17 mouse cellular contexts compared by ENCODE assay signal in genomic region chr6:8077572-8078146, GRCm38 (mm10).
DNase-seq lines count a peak whose midpoint lies in the region; ATAC-seq and TF ChIP-seq lines count a peak whose summit lies in the region.
"Had no signal": no experiment of that assay in that cellular context is flagged by ENCODE, and none has a peak within 500 bp of the region (broad histone marks: within the 10 kb centered on the region; RNA-seq: fewer than 3 reads in every experiment).

No protein-coding gene starts in this region.

- H3K27ac ChIP-seq in midbrain, embryonic 10.5 days (replicated peaks): no peak overlapping the region
- H3K27ac ChIP-seq in midbrain, postnatal 0 days (ENCODE audit: low read depth, low read length): no peak overlapping the region
- peak overlapping the region; percentile 2; the same call in 1 of the 2 replicates for H3K27ac ChIP-seq in embryonic facial prominence, embryonic 14.5 days (replicated peaks; ENCODE audit: low read depth, low read length)
- H3K27ac ChIP-seq: embryonic facial prominence, embryonic 13.5 days; forebrain, embryonic 13.5 days; heart, embryonic 13.5 days; liver, embryonic 14.5 days had no signal

- intact Hi-C loops in heart, postnatal 25 days (cut with DNase I): no loop called here
- intact Hi-C loops in heart, postnatal 36 days (cut with DNase I): no loop called here
- intact Hi-C loops in heart, postnatal 14 days (cut with DNase I): no loop called here

- TF ChIP-seq CTCF in midbrain, postnatal 0 days (IDR thresholded peaks at IDR 0.05): no peak

- H3K4me2 ChIP-seq in midbrain, postnatal 0 days (ENCODE audit: low read depth, low read length, poor library complexity, severe bottlenecking): no peak overlapping the region
- H3K4me2 ChIP-seq in embryonic facial prominence, embryonic 14.5 days (ENCODE audit: low read depth, low read length): no peak overlapping the region; the same call in 1 of the 2 replicates
- H3K4me2 ChIP-seq: embryonic facial prominence, embryonic 13.5 days; forebrain, embryonic 13.5 days; heart, embryonic 13.5 days had no signal

- H3K36me3 ChIP-seq in midbrain, embryonic 10.5 days: no peaks in the 10 kb centered on the region
- H3K36me3 ChIP-seq in midbrain, postnatal 0 days (ENCODE audit: insufficient read depth, low read length): no peaks in the 10 kb centered on the region
- no peaks in the 10 kb centered on the region for H3K36me3 ChIP-seq in embryonic facial prominence, embryonic 14.5 days (ENCODE audit: control insufficient read depth, insufficient read depth, low read length)
- H3K36me3 ChIP-seq: embryonic facial prominence, embryonic 13.5 days; heart, embryonic 13.5 days had no signal

- H3K9ac ChIP-seq in midbrain, postnatal 0 days (replicated peaks; ENCODE audit: low read length, poor library complexity, severe bottlenecking): no peak overlapping the region
- H3K9ac ChIP-seq in embryonic facial prominence, embryonic 14.5 days (ENCODE audit: low read depth, low read length): no peak overlapping the region
- H3K9ac ChIP-seq: embryonic facial prominence, embryonic 13.5 days; forebrain, embryonic 13.5 days; heart, embryonic 13.5 days; liver, embryonic 14.5 days had no signal

- no peaks in the 10 kb centered on the region for H3K4me1 ChIP-seq in midbrain, embryonic 10.5 days
- no peaks in the 10 kb centered on the region for H3K4me1 ChIP-seq in midbrain, postnatal 0 days (ENCODE audit: insufficient read depth, low read length)
- peaks cover 4% of the 10 kb centered on the region; the same call in 1 of the 2 replicates for H3K4me1 ChIP-seq in embryonic facial prominence, embryonic 14.5 days (ENCODE audit: control insufficient read depth, insufficient read depth, low read length)
- H3K4me1 ChIP-seq: forebrain, embryonic 13.5 days; heart, embryonic 13.5 days had no signal

- ATAC-seq in midbrain, postnatal 0 days (ENCODE audit: low FRiP score): no peak
- peak; percentile 57; the same call in 1 of the 2 replicates for ATAC-seq in embryonic facial prominence, embryonic 14.5 days (ENCODE audit: low read depth)
- ATAC-seq: forebrain, embryonic 13.5 days; intestine, embryonic 16.5 days; midbrain, embryonic 16.5 days had no signal

- H3K4me3 ChIP-seq in midbrain, embryonic 10.5 days: no peak overlapping the region
- no peak overlapping the region for H3K4me3 ChIP-seq in midbrain, postnatal 0 days (ENCODE audit: low read depth, low read length)
- H3K4me3 ChIP-seq in embryonic facial prominence, embryonic 14.5 days (ENCODE audit: low read depth, low read length): no peak overlapping the region
- H3K4me3 ChIP-seq: embryonic facial prominence, embryonic 13.5 days; forebrain, embryonic 13.5 days; heart, embryonic 13.5 days had no signal

- DNase-seq in heart, adult 11 months: peak; percentile 46
- DNase-seq in heart, postnatal 25 days (ENCODE audit: low spot score): no peak
- peak; percentile 18 for DNase-seq in midbrain, embryonic 10.5 days (ENCODE audit: low spot score)
- no peak for DNase-seq in midbrain, postnatal 0 days (ENCODE audit: low spot score)
- DNase-seq in embryonic facial prominence, embryonic 14.5 days (ENCODE audit: low spot score): peak; percentile 78
- peak; percentile 73 for DNase-seq in mesoderm, embryonic 11.5 days (ENCODE audit: low read depth, low spot score)
- DNase-seq in heart, postnatal 36 days: no peak
- DNase-seq in heart, postnatal 14 days: no peak
- DNase-seq: adrenal gland, postnatal 36 days; cerebellum, adult 9-11 months; lung, postnatal 10 days had no signal

- no peaks in the 10 kb centered on the region for H3K9me3 ChIP-seq in midbrain, embryonic 10.5 days (replicated peaks)
- H3K9me3 ChIP-seq in midbrain, postnatal 0 days (ENCODE audit: low read length): no peaks in the 10 kb centered on the region
- no peaks in the 10 kb centered on the region for H3K9me3 ChIP-seq in embryonic facial prominence, embryonic 14.5 days (ENCODE audit: control insufficient read depth, low read length)
- H3K9me3 ChIP-seq: forebrain, embryonic 13.5 days; heart, embryonic 13.5 days had no signal

- H3K27me3 ChIP-seq in midbrain, embryonic 10.5 days (ENCODE audit: low read depth, poor library complexity, severe bottlenecking): no peaks in the 10 kb centered on the region
- no peaks in the 10 kb centered on the region for H3K27me3 ChIP-seq in midbrain, postnatal 0 days (ENCODE audit: insufficient read depth, low read length)
- no peaks in the 10 kb centered on the region for H3K27me3 ChIP-seq in embryonic facial prominence, embryonic 14.5 days (replicated peaks; ENCODE audit: control insufficient read depth, insufficient read depth, low read length)
- H3K27me3 ChIP-seq: embryonic facial prominence, embryonic 13.5 days; forebrain, embryonic 13.5 days; heart, embryonic 13.5 days had no signal

- 69% methylated on average over 5 of the region's 5 CpGs for WGBS in midbrain, embryonic 10.5 days
- WGBS in midbrain, postnatal 0 days: 78% methylated on average over 5 of the region's 5 CpGs
- WGBS in embryonic facial prominence, embryonic 14.5 days: 26% methylated on average over 5 of the region's 5 CpGs

Comparison
In these comparisons a context has a peak if more than half of its experiments do, and no peak if none do; other contexts are left out.
1. DNase-seq: peak in heart, adult 11 months (single experiment), midbrain, embryonic 10.5 days (single experiment), embryonic facial prominence, embryonic 14.5 days (single experiment) and mesoderm, embryonic 11.5 days (single experiment); none in heart, postnatal 25 days (single experiment), midbrain, postnatal 0 days (single experiment), heart, postnatal 36 days (0 of 2) and heart, postnatal 14 days (0 of 2).